Mouse (Mus musculus): ENCODE results near the gene Cnnm4.
A peak's percentile ranks its signal among the peaks of the same experiment; 100 is the strongest.

- TF ChIP-seq USF1 (IDR thresholded peaks at IDR 0.05; ENCODE audit: low read depth, low read length) (no peak), POLR2A (IDR thresholded peaks at IDR 0.05; ENCODE audit: control insufficient read depth in 1 of 2, insufficient read depth in 1 of 2, low read depth in 1 of 2, low read length in 2 of 2, poor library complexity in 1 of 2) (peak; percentile 70 to 87; a peak in 3 of 4 replicates), TCF12 (IDR thresholded peaks at IDR 0.05; ENCODE audit: low read depth, low read length) (peak; percentile 52), ETS1 (IDR thresholded peaks at IDR 0.05; ENCODE audit: low read depth, low read length) (no peak), CTCF (IDR thresholded peaks at IDR 0.05 in 2 of 3, conservative IDR thresholded peaks at IDR 0.05 in 1 of 3; ENCODE audit: control insufficient read depth in 1 of 3, insufficient read depth in 1 of 3, low read depth in 2 of 3, low read length in 3 of 3, poor library complexity in 1 of 3, severe bottlenecking in 1 of 3) (peak; percentile 69 to 76 (median 71)), SMC3 (IDR thresholded peaks at IDR 0.05; ENCODE audit: low read depth, low read length) (peak; percentile 59)
Observed at GRCm38 (mm10) chr1:36511289-36512021, 40.0 kb downstream of the Cnnm4 start, which contains the start of gene Cnnm3.
